Comparison of ENCODE assay signal across 21 mouse cellular contexts in genomic region chr3:95756808-95757207, GRCm38 (mm10).
"Had no signal": no experiment of that assay in that cellular context is flagged by ENCODE, and none has a peak within 500 bp of the region (broad histone marks: within the 10 kb centered on the region; RNA-seq: fewer than 3 reads in every experiment).

No protein-coding gene starts in this region.

- H3K9ac ChIP-seq: heart, embryonic 12.5 days; hindbrain, embryonic 12.5 days; hindbrain, embryonic 14.5 days; intestine, embryonic 15.5 days; limb, embryonic 13.5 days; limb, embryonic 15.5 days; liver, embryonic 12.5 days; liver, embryonic 14.5 days had no signal

- H3K4me1 ChIP-seq: intestine, embryonic 15.5 days had no signal

- H3K27me3 ChIP-seq: heart, embryonic 12.5 days; hindbrain, embryonic 12.5 days; intestine, embryonic 15.5 days; limb, embryonic 13.5 days; limb, embryonic 15.5 days had no signal

- H3K27ac ChIP-seq: heart, embryonic 10.5 days; hindbrain, embryonic 10.5 days; hindbrain, embryonic 12.5 days; hindbrain, embryonic 14.5 days; intestine, embryonic 15.5 days; limb, embryonic 13.5 days; limb, embryonic 15.5 days; liver, embryonic 12.5 days; liver, embryonic 14.5 days had no signal

- H3K4me3 ChIP-seq: heart, embryonic 10.5 days; heart, embryonic 12.5 days; hindbrain, embryonic 10.5 days; hindbrain, embryonic 12.5 days; intestine, embryonic 15.5 days; limb, embryonic 13.5 days; limb, embryonic 15.5 days; liver, embryonic 12.5 days had no signal

- DNase-seq: gastrocnemius, postnatal 14 days; gastrocnemius, postnatal 36 days; heart, postnatal 10 days; heart, postnatal 4 days; kidney, adult 18-20 months; kidney, adult 8-10 months; kidney, postnatal 10 days; kidney, postnatal 25 days; layer of hippocampus, adult 9-11 months; layer of hippocampus, postnatal 36 days; left cerebral cortex, postnatal 4 days had no signal
